ENCODE assay signal across 18 mouse cellular contexts in genomic region chr7:79323855-79324254, GRCm38 (mm10). TPM values are rescaled to one million over a fixed set of nuclear protein-coding genes. Genes with fewer than 3 reads are reported as not detected.
DNase-seq lines count a peak whose midpoint lies in the region; ATAC-seq and TF ChIP-seq lines count a peak whose summit lies in the region.
"Had no signal": no experiment of that assay in that cellular context is flagged by ENCODE, and none has a peak within 500 bp of the region (broad histone marks: within the 10 kb centered on the region; RNA-seq: fewer than 3 reads in every experiment).

No protein-coding gene starts in this region.

- TF ChIP-seq CTCF in kidney, postnatal 0 days (IDR thresholded peaks at IDR 0.05; ENCODE audit: low read depth): no peak
- no peak for TF ChIP-seq CTCF in kidney, adult 2 months (conservative IDR thresholded peaks at IDR 0.05; ENCODE audit: insufficient read depth, insufficient read length, low read depth, low read length)
- TF ChIP-seq CTCF in cortical plate, adult 2 months (IDR thresholded peaks at IDR 0.05; ENCODE audit: extremely low read depth, insufficient read depth, low read length): no peak

- no peak for TF ChIP-seq POLR2A in kidney, adult 2 months (IDR thresholded peaks at IDR 0.05; ENCODE audit: low read depth, low read length)
- TF ChIP-seq POLR2A in cortical plate, adult 2 months (IDR thresholded peaks at IDR 0.05; ENCODE audit: extremely low read depth, insufficient read depth, low read length): no peak

- no peaks in the 10 kb centered on the region for H3K27me3 ChIP-seq in forebrain, embryonic 10.5 days (ENCODE audit: poor library complexity, severe bottlenecking)
- H3K27me3 ChIP-seq in forebrain, embryonic 16.5 days (replicated peaks; ENCODE audit: control insufficient read depth, insufficient read depth, low read length): no peaks in the 10 kb centered on the region
- H3K27me3 ChIP-seq in kidney, postnatal 0 days (ENCODE audit: insufficient read depth, low read length): no peaks in the 10 kb centered on the region
- no peaks in the 10 kb centered on the region for H3K27me3 ChIP-seq in kidney, adult 2 months (replicated peaks; ENCODE audit: control insufficient read depth, insufficient read depth, low read length)
- no peaks in the 10 kb centered on the region for H3K27me3 ChIP-seq in neural tube, embryonic 15.5 days (replicated peaks)
- H3K27me3 ChIP-seq: liver, embryonic 12.5 days had no signal

- no peak for ATAC-seq in forebrain, embryonic 16.5 days
- 0 out of 2 replicates have a peak, but pooled peaks have one; percentile 35 for ATAC-seq in kidney, postnatal 0 days (replicated peaks; ENCODE audit: low FRiP score, low read depth)
- peak; percentile 25; the same call in 1 of the 2 replicates for ATAC-seq in neural tube, embryonic 15.5 days (ENCODE audit: low FRiP score)
- ATAC-seq: liver, embryonic 12.5 days had no signal

- H3K36me3 ChIP-seq in forebrain, embryonic 10.5 days (replicated peaks): peaks cover 53% of the 10 kb centered on the region
- peaks cover 12% of the 10 kb centered on the region for H3K36me3 ChIP-seq in forebrain, embryonic 16.5 days (ENCODE audit: control insufficient read depth, insufficient read depth)
- H3K36me3 ChIP-seq in kidney, postnatal 0 days (ENCODE audit: insufficient read depth, low read length): peaks cover 21% of the 10 kb centered on the region; the same call in 1 of the 2 replicates
- no peaks in the 10 kb centered on the region for H3K36me3 ChIP-seq in kidney, adult 2 months (ENCODE audit: control insufficient read depth, insufficient read depth, low read length)
- peaks cover 37% of the 10 kb centered on the region for H3K36me3 ChIP-seq in neural tube, embryonic 15.5 days

- H3K4me1 ChIP-seq in forebrain, embryonic 10.5 days: peaks cover 23% of the 10 kb centered on the region
- H3K4me1 ChIP-seq in forebrain, embryonic 16.5 days (replicated peaks; ENCODE audit: control insufficient read depth, insufficient read depth, low read length): peaks cover 6% of the 10 kb centered on the region
- peaks cover 11% of the 10 kb centered on the region for H3K4me1 ChIP-seq in kidney, postnatal 0 days (replicated peaks; ENCODE audit: insufficient read depth, low read length)
- peaks cover 10% of the 10 kb centered on the region for H3K4me1 ChIP-seq in kidney, adult 2 months (ENCODE audit: control insufficient read depth, insufficient read depth, low read length)
- peaks cover 16% of the 10 kb centered on the region for H3K4me1 ChIP-seq in cortical plate, adult 2 months (ENCODE audit: control insufficient read depth, insufficient read depth, low read length)
- peaks cover 28% of the 10 kb centered on the region for H3K4me1 ChIP-seq in neural tube, embryonic 15.5 days
- H3K4me1 ChIP-seq: liver, embryonic 12.5 days had no signal

- WGBS in forebrain, embryonic 10.5 days: 86% methylated on average over 8 of the region's 8 CpGs
- WGBS in forebrain, embryonic 16.5 days: 48% methylated on average over 8 of the region's 8 CpGs
- 43% methylated on average over 8 of the region's 8 CpGs for WGBS in kidney, postnatal 0 days
- WGBS in kidney, adult 2 months: 71% methylated on average over 8 of the region's 8 CpGs
- 33% methylated on average over 8 of the region's 8 CpGs for WGBS in neural tube, embryonic 15.5 days

- H3K27ac ChIP-seq in forebrain, embryonic 10.5 days: peak overlapping the region; percentile 40; the same call in 1 of the 2 replicates
- no peak overlapping the region for H3K27ac ChIP-seq in forebrain, embryonic 16.5 days (ENCODE audit: low read length)
- no peak overlapping the region for H3K27ac ChIP-seq in kidney, postnatal 0 days
- no peak overlapping the region for H3K27ac ChIP-seq in kidney, adult 2 months (ENCODE audit: insufficient read depth, low read depth, low read length)
- H3K27ac ChIP-seq in cortical plate, adult 2 months (ENCODE audit: insufficient read depth, low read length): peak overlapping the region; percentile 27; the same call in 1 of the 2 replicates
- peak overlapping the region; percentile 65 for H3K27ac ChIP-seq in neural tube, embryonic 15.5 days (replicated peaks)
- H3K27ac ChIP-seq: liver, embryonic 12.5 days had no signal

- H3K4me2 ChIP-seq in forebrain, embryonic 16.5 days (ENCODE audit: low read length): no peak overlapping the region
- H3K4me2 ChIP-seq in kidney, postnatal 0 days (ENCODE audit: low read length): no peak overlapping the region
- no peak overlapping the region for H3K4me2 ChIP-seq in neural tube, embryonic 15.5 days
- H3K4me2 ChIP-seq: liver, embryonic 12.5 days had no signal

- no peak overlapping the region for H3K4me3 ChIP-seq in forebrain, embryonic 10.5 days
- H3K4me3 ChIP-seq in forebrain, embryonic 16.5 days (replicated peaks; ENCODE audit: low read length): no peak overlapping the region
- no peak overlapping the region for H3K4me3 ChIP-seq in kidney, postnatal 0 days (replicated peaks; ENCODE audit: low read depth, low read length)
- H3K4me3 ChIP-seq in kidney, adult 2 months (ENCODE audit: insufficient read depth, low read depth, low read length): no peak overlapping the region
- no peak overlapping the region for H3K4me3 ChIP-seq in cortical plate, adult 2 months (ENCODE audit: insufficient read depth, low read length)
- H3K4me3 ChIP-seq in neural tube, embryonic 15.5 days (replicated peaks): no peak overlapping the region
- H3K4me3 ChIP-seq: erythroblast, embryonic 14.5 days; liver, embryonic 12.5 days; megakaryocyte, embryonic 14.5 days had no signal

- H3K9me3 ChIP-seq in forebrain, embryonic 10.5 days: no peaks in the 10 kb centered on the region
- no peaks in the 10 kb centered on the region for H3K9me3 ChIP-seq in forebrain, embryonic 16.5 days (ENCODE audit: control insufficient read depth, low read length)
- no peaks in the 10 kb centered on the region for H3K9me3 ChIP-seq in kidney, postnatal 0 days (replicated peaks; ENCODE audit: low read length)
- no peaks in the 10 kb centered on the region for H3K9me3 ChIP-seq in neural tube, embryonic 15.5 days (replicated peaks)
- H3K9me3 ChIP-seq: liver, embryonic 12.5 days; megakaryocyte, embryonic 14.5 days had no signal

- no peak overlapping the region for H3K9ac ChIP-seq in forebrain, embryonic 16.5 days (replicated peaks; ENCODE audit: low read depth, low read length)
- no peak overlapping the region; the same call in 1 of the 2 replicates for H3K9ac ChIP-seq in kidney, postnatal 0 days (ENCODE audit: low read depth, low read length)
- H3K9ac ChIP-seq in neural tube, embryonic 15.5 days (replicated peaks): no peak overlapping the region
- H3K9ac ChIP-seq: liver, embryonic 12.5 days had no signal

- DNase-seq in forebrain, embryonic 10.5 days (ENCODE audit: extremely low spot score, low spot score): no peak
- peak; percentile 49 for DNase-seq in kidney, postnatal 0 days (ENCODE audit: low spot score)
- DNase-seq in kidney, adult 2 months: no peak
- no peak for DNase-seq in urinary bladder, postnatal 36 days (ENCODE audit: low spot score in 2 of 2)
- no peak for DNase-seq in heart, adult 11 months
- DNase-seq: adrenal gland, adult 2 months; cerebellum, adult 9-10 months; embryo, embryonic 11 days; kidney, adult 18-20 months; layer of hippocampus, adult 9-11 months; right cerebral cortex, postnatal 14 days; thymus, adult 2 months had no signal

RNA-seq across cellular contexts. Expression of gene Abhd2, which starts 50.9 kb away (rescaled TPM):
- 7.6 and 8.6 TPM in 2 replicates for polyA plus RNA-seq in forebrain, embryonic 10.5 days (2016; fragmentation: Nextera tagmentation; extraction: Ambion mirVana)
- polyA plus RNA-seq in forebrain, embryonic 16.5 days (2015; fragmentation: Nextera tagmentation; extraction: Ambion mirVana): 23.1 and 26.9 TPM in 2 replicates
- polyA plus RNA-seq in kidney, postnatal 0 days (2015; fragmentation: Nextera tagmentation; extraction: Ambion mirVana): 17.4 and 17.6 TPM in 2 replicates
- 29.4 and 33.3 TPM in 2 replicates for polyA plus RNA-seq in kidney, adult 2 months (2012; rRNA removed)
- 43.1 and 43.5 TPM in 2 replicates for polyA plus RNA-seq in cortical plate, adult 2 months (2012; rRNA removed)
- 15.6 TPM in 2 replicates for polyA plus RNA-seq in neural tube, embryonic 15.5 days (2015; fragmentation: Nextera tagmentation; extraction: Ambion mirVana)

Comparison
In these comparisons a context has a peak if more than half of its experiments do, and no peak if none do; other contexts are left out.
1. H3K27ac ChIP-seq: peak in forebrain, embryonic 10.5 days (single experiment), cortical plate, adult 2 months (single experiment) and neural tube, embryonic 15.5 days (single experiment); none in forebrain, embryonic 16.5 days (single experiment), kidney, postnatal 0 days (single experiment) and kidney, adult 2 months (single experiment).